Mouse (Mus musculus): Measurements from ENCODE around the gene Gm20696. TPM values are rescaled to one million over a fixed set of nuclear protein-coding genes. Genes with fewer than 3 reads are reported as not detected.

Gene Gm20696
- total RNA-seq, 2 experiments from 2014 or later = 1.4 to 1.6 TPM

- no peak for DNase-seq
- intact Hi-C loops (cut with DNase I) = loop anchor here (10.0 kb wide), 1 partner anchor 551 kb away; no protein-coding TSS in a partner anchor
Observed at GRCm38 (mm10) chr6:99525351-99525750, 141.2 kb downstream of the Gm20696 start.

- DNase-seq = no peak
- intact Hi-C loops (cut with DNase I) = loop anchor here (5.0 to 10.0 kb wide), 2 partner anchors 73 to 549 kb away; no protein-coding TSS in a partner anchor
Observed at GRCm38 (mm10) chr6:99523679-99524370, 142.8 kb downstream of the Gm20696 start.

GRCm38 (mm10) chr6:99523109-99523632 lies 143.4 kb downstream of the Gm20696 start:
- intact Hi-C loops (cut with DNase I) = loop anchor here (5.0 to 10.0 kb wide), 2 partner anchors 74 to 548 kb away; no protein-coding TSS in a partner anchor
- peak; percentile 63 to 72 for DNase-seq

- intact Hi-C loops (cut with DNase I) = loop anchor here (5.0 to 10.0 kb wide), 2 partner anchors 75 to 548 kb away; no protein-coding TSS in a partner anchor
- peak; percentile 56 to 81 for DNase-seq
Observed at GRCm38 (mm10) chr6:99522359-99523108, 144.1 kb downstream of the Gm20696 start, which contains the start of gene Foxp1. Gene Foxp1 (minus strand): TSS chr6:99522721.

GRCm38 (mm10) chr6:99521641-99522358 lies 144.8 kb downstream of the Gm20696 start:
- intact Hi-C loops (cut with DNase I) = loop anchor here (5.0 to 10.0 kb wide), 2 partner anchors 76 to 547 kb away; no protein-coding TSS in a partner anchor
- peak; percentile 31 to 67 for DNase-seq

- intact Hi-C loops (cut with DNase I) = loop anchor here (5.0 to 10.0 kb wide), 2 partner anchors 76 to 546 kb away; no protein-coding TSS in a partner anchor
Observed at GRCm38 (mm10) chr6:99521038-99521640, 145.5 kb downstream of the Gm20696 start.

GRCm38 (mm10) chr6:99520676-99521037 lies 145.9 kb downstream of the Gm20696 start:
- no peak for DNase-seq
- intact Hi-C loops (cut with DNase I) = loop anchor here (5.0 to 10.0 kb wide), 2 partner anchors 77 to 546 kb away; no protein-coding TSS in a partner anchor

More at GRCm38 (mm10) chr6:99521038-99521640, 145.5 kb downstream of the Gm20696 start:
- peak; percentile 46 to 50 for DNase-seq

GRCm38 (mm10) chr6:99519806-99520675 lies 146.6 kb downstream of the Gm20696 start:
- DNase-seq = peak; percentile 26 to 35
- intact Hi-C loops (cut with DNase I) = loop anchor here (5.0 to 10.0 kb wide), 2 partner anchors 77 to 545 kb away; no protein-coding TSS in a partner anchor

GRCm38 (mm10) chr6:99519052-99519451 lies 147.5 kb downstream of the Gm20696 start:
- intact Hi-C loops (cut with DNase I) = no loop called here
- no peak for DNase-seq

GRCm38 (mm10) chr6:99515667-99516199 lies 150.9 kb downstream of the Gm20696 start:
- intact Hi-C loops (cut with DNase I) = no loop called here
- no peak for DNase-seq

- intact Hi-C loops (cut with DNase I) = no loop called here
- DNase-seq = no peak
Observed at GRCm38 (mm10) chr6:99511862-99512261, 154.7 kb downstream of the Gm20696 start.

GRCm38 (mm10) chr6:99509189-99509592 lies 157.4 kb downstream of the Gm20696 start:
- intact Hi-C loops (cut with DNase I) = no loop called here
- DNase-seq = peak; percentile 9 to 26

- intact Hi-C loops (cut with DNase I) = no loop called here
- no peak for DNase-seq
Observed at GRCm38 (mm10) chr6:99506816-99507215, 159.8 kb downstream of the Gm20696 start.

- intact Hi-C loops (cut with DNase I) = no loop called here
- DNase-seq = no peak
Observed at GRCm38 (mm10) chr6:99503741-99504140, 162.9 kb downstream of the Gm20696 start.

- intact Hi-C loops (cut with DNase I) = no loop called here
- no peak for DNase-seq
Observed at GRCm38 (mm10) chr6:99502727-99503126, 163.9 kb downstream of the Gm20696 start.

GRCm38 (mm10) chr6:99502314-99502713 lies 164.3 kb downstream of the Gm20696 start:
- no peak for DNase-seq

GRCm38 (mm10) chr6:99500570-99501270 lies 165.9 kb downstream of the Gm20696 start:
- intact Hi-C loops (cut with DNase I) = no loop called here

More at GRCm38 (mm10) chr6:99502314-99502713, 164.3 kb downstream of the Gm20696 start:
- intact Hi-C loops (cut with DNase I) = no loop called here

GRCm38 (mm10) chr6:99498082-99498481 lies 168.5 kb downstream of the Gm20696 start:
- no peak for DNase-seq
- intact Hi-C loops (cut with DNase I) = no loop called here

More at GRCm38 (mm10) chr6:99500570-99501270, 165.9 kb downstream of the Gm20696 start:
- DNase-seq = no peak

Data from gastrocnemius, postnatal 36 days (tissue).